Mouse (Mus musculus): ENCODE measurements around the gene Fgd3. TPM values are rescaled to one million over a fixed set of nuclear protein-coding genes. Genes with fewer than 3 reads are reported as not detected.

The Fgd3 gene
- polyA plus RNA-seq, 1 experiment from 2014 or later, result 0.25 TPM

GRCm38 (mm10) chr13:49248467-49248862 lies 71.6 kb downstream of the Fgd3 start, which contains the start of gene Susd3:
Gene Susd3 (minus strand): TSS chr13:49248706.
- Histone ChIP-seq H3K27ac (replicated peaks) (no peak within 1 kb of the TSS), H3K27me3 (ENCODE audit: control insufficient read depth, insufficient read depth, low read length) (no peaks in the 10 kb centered on the region; the same call in 1 of the 2 replicates), H3K4me1 (replicated peaks; ENCODE audit: control insufficient read depth, insufficient read depth) (0 out of 2 replicates have a peak, but pooled peaks cover 3% of the 10 kb centered on the region), H3K36me3 (ENCODE audit: control insufficient read depth, insufficient read depth, low read length) (no peaks in the 10 kb centered on the region), H3K4me3 (ENCODE audit: low read depth, low read length) (peak within 1 kb of the TSS; percentile 40), H3K9me3 (ENCODE audit: control insufficient read depth, low read length) (no peaks in the 10 kb centered on the region), H3K4me2 (replicated peaks; ENCODE audit: low read depth) (peak within 1 kb of the TSS; percentile 76), H3K9ac (ENCODE audit: low read length) (peak within 1 kb of the TSS; percentile 43)
- TF ChIP-seq EP300 (optimal IDR thresholded peaks at IDR 0.05) (no peak), CTCF (IDR thresholded peaks at IDR 0.05; ENCODE audit: low read depth) (no peak)
- ATAC-seq (ENCODE audit: low FRiP score, low TSS enrichment), result no peak
- WGBS, result 27% methylated on average over 8 of the region's 8 CpGs
- DNase-seq (ENCODE audit: low spot score), result no peak

- 0 out of 2 replicates have a peak, but pooled peaks cover 3% of the 10 kb centered on the region for H3K4me1 ChIP-seq (replicated peaks; ENCODE audit: control insufficient read depth, insufficient read depth)
- no peaks in the 10 kb centered on the region for H3K36me3 ChIP-seq (ENCODE audit: control insufficient read depth, insufficient read depth, low read length)
- H3K27me3 ChIP-seq (ENCODE audit: control insufficient read depth, insufficient read depth, low read length), result no peaks in the 10 kb centered on the region; the same call in 1 of the 2 replicates
- TF ChIP-seq CTCF (IDR thresholded peaks at IDR 0.05; ENCODE audit: low read depth) (no peak), EP300 (optimal IDR thresholded peaks at IDR 0.05) (no peak)
- no peak overlapping the region for H3K27ac ChIP-seq (replicated peaks)
- peak overlapping the region; percentile 76 for H3K4me2 ChIP-seq (replicated peaks; ENCODE audit: low read depth)
- H3K4me3 ChIP-seq (ENCODE audit: low read depth, low read length), result peak overlapping the region; percentile 40
- DNase-seq (ENCODE audit: low spot score) (peak; percentile 60), ATAC-seq (ENCODE audit: low FRiP score, low TSS enrichment) (peak; percentile 55)
- 2% methylated on average over 58 of the region's 58 CpGs for WGBS
- peak overlapping the region; percentile 43 for H3K9ac ChIP-seq (ENCODE audit: low read length)
- H3K9me3 ChIP-seq (ENCODE audit: control insufficient read depth, low read length), result no peaks in the 10 kb centered on the region
These were observed 72.2 kb downstream of the Fgd3 start for GRCm38 (mm10) chr13:49247740-49248466.

- ATAC-seq (ENCODE audit: low FRiP score, low TSS enrichment) (no peak), DNase-seq (ENCODE audit: low spot score) (no peak)
- H3K9me3 ChIP-seq (ENCODE audit: control insufficient read depth, low read length), result no peaks in the 10 kb centered on the region
- H3K4me1 ChIP-seq (replicated peaks; ENCODE audit: control insufficient read depth, insufficient read depth), result 0 out of 2 replicates have a peak, but pooled peaks cover 3% of the 10 kb centered on the region
- H3K27me3 ChIP-seq (ENCODE audit: control insufficient read depth, insufficient read depth, low read length), result no peaks in the 10 kb centered on the region; the same call in 1 of the 2 replicates
- peak overlapping the region; percentile 40 for H3K4me3 ChIP-seq (ENCODE audit: low read depth, low read length)
- H3K4me2 ChIP-seq (replicated peaks; ENCODE audit: low read depth), result peak overlapping the region; percentile 76
- H3K27ac ChIP-seq (replicated peaks), result no peak overlapping the region
- H3K36me3 ChIP-seq (ENCODE audit: control insufficient read depth, insufficient read depth, low read length), result no peaks in the 10 kb centered on the region
- peak overlapping the region; percentile 43; the same call in 1 of the 2 replicates for H3K9ac ChIP-seq (ENCODE audit: low read length)
- WGBS, result 39% methylated on average over 12 of the region's 12 CpGs
- TF ChIP-seq EP300 (optimal IDR thresholded peaks at IDR 0.05) (no peak), CTCF (IDR thresholded peaks at IDR 0.05; ENCODE audit: low read depth) (no peak)
These were observed 72.8 kb downstream of the Fgd3 start for GRCm38 (mm10) chr13:49247232-49247739.

- Histone ChIP-seq H3K4me2 (replicated peaks; ENCODE audit: low read depth) (no peak overlapping the region), H3K36me3 (ENCODE audit: control insufficient read depth, insufficient read depth, low read length) (no peaks in the 10 kb centered on the region), H3K27ac (replicated peaks) (no peak overlapping the region), H3K27me3 (ENCODE audit: control insufficient read depth, insufficient read depth, low read length) (no peaks in the 10 kb centered on the region; the same call in 1 of the 2 replicates), H3K9ac (ENCODE audit: low read length) (no peak overlapping the region), H3K4me1 (replicated peaks; ENCODE audit: control insufficient read depth, insufficient read depth) (0 out of 2 replicates have a peak, but pooled peaks cover 3% of the 10 kb centered on the region), H3K4me3 (ENCODE audit: low read depth, low read length) (no peak overlapping the region), H3K9me3 (ENCODE audit: control insufficient read depth, low read length) (no peaks in the 10 kb centered on the region)
- ATAC-seq (ENCODE audit: low FRiP score, low TSS enrichment) (no peak), DNase-seq (ENCODE audit: low spot score) (no peak)
- TF ChIP-seq CTCF (IDR thresholded peaks at IDR 0.05; ENCODE audit: low read depth), result no peak
- 71% methylated on average over 2 of the region's 2 CpGs for WGBS
These were observed 73.5 kb downstream of the Fgd3 start for GRCm38 (mm10) chr13:49246626-49247025.

- Histone ChIP-seq H3K27ac (replicated peaks) (no peak overlapping the region), H3K9ac (ENCODE audit: low read length) (no peak overlapping the region), H3K4me3 (ENCODE audit: low read depth, low read length) (no peak overlapping the region), H3K27me3 (ENCODE audit: control insufficient read depth, insufficient read depth, low read length) (no peaks in the 10 kb centered on the region; the same call in 1 of the 2 replicates), H3K9me3 (ENCODE audit: control insufficient read depth, low read length) (no peaks in the 10 kb centered on the region), H3K36me3 (ENCODE audit: control insufficient read depth, insufficient read depth, low read length) (no peaks in the 10 kb centered on the region), H3K4me1 (replicated peaks; ENCODE audit: control insufficient read depth, insufficient read depth) (0 out of 2 replicates have a peak, but pooled peaks cover 3% of the 10 kb centered on the region), H3K4me2 (replicated peaks; ENCODE audit: low read depth) (no peak overlapping the region)
- ATAC-seq (ENCODE audit: low FRiP score, low TSS enrichment) (no peak), DNase-seq (ENCODE audit: low spot score) (no peak)
- TF ChIP-seq CTCF (IDR thresholded peaks at IDR 0.05; ENCODE audit: low read depth) (no peak), EP300 (optimal IDR thresholded peaks at IDR 0.05) (no peak)
- WGBS, result 66% methylated on average over 3 of the region's 3 CpGs
These were observed 74.1 kb downstream of the Fgd3 start for GRCm38 (mm10) chr13:49246011-49246410.

GRCm38 (mm10) chr13:49245251-49245650 lies 74.9 kb downstream of the Fgd3 start:
- H3K9ac ChIP-seq (ENCODE audit: low read length), result no peak overlapping the region
- H3K27ac ChIP-seq (replicated peaks), result no peak overlapping the region
- no peak for ATAC-seq (ENCODE audit: low FRiP score, low TSS enrichment)
- H3K36me3 ChIP-seq (ENCODE audit: control insufficient read depth, insufficient read depth, low read length), result no peaks in the 10 kb centered on the region
- no peak overlapping the region for H3K4me3 ChIP-seq (ENCODE audit: low read depth, low read length)
- no peaks in the 10 kb centered on the region for H3K9me3 ChIP-seq (ENCODE audit: control insufficient read depth, low read length)
- DNase-seq (ENCODE audit: low spot score), result no peak
- no peak for TF ChIP-seq CTCF (IDR thresholded peaks at IDR 0.05; ENCODE audit: low read depth)
- no peak for TF ChIP-seq EP300 (optimal IDR thresholded peaks at IDR 0.05)
- H3K4me1 ChIP-seq (replicated peaks; ENCODE audit: control insufficient read depth, insufficient read depth), result 0 out of 2 replicates have a peak, but pooled peaks cover 3% of the 10 kb centered on the region
- H3K4me2 ChIP-seq (replicated peaks; ENCODE audit: low read depth), result no peak overlapping the region
- 61% methylated on average over 4 of the region's 4 CpGs for WGBS
- no peaks in the 10 kb centered on the region; the same call in 1 of the 2 replicates for H3K27me3 ChIP-seq (ENCODE audit: control insufficient read depth, insufficient read depth, low read length)
